Mouse (Mus musculus) adrenal gland, adult 8-10 months (tissue): Measurements from ENCODE around the gene Oard1. TPM values are rescaled to one million over a fixed set of nuclear protein-coding genes. Genes with fewer than 3 reads are reported as not detected.

Source experiments
- DNase-seq: peaks from one replicate; pipeline ENCODE4 v3.0.0; 2022
- total RNA-seq, 4 experiments: library from RNA; stranded (reverse); gene quantifications; 2 replicates each; pipeline ENCODE4 v1.2.4; 2022

The Oard1 gene
- total RNA-seq, result 10 to 100 TPM; 21.6 to 27.2 (median 25.7) TPM

DNA sequence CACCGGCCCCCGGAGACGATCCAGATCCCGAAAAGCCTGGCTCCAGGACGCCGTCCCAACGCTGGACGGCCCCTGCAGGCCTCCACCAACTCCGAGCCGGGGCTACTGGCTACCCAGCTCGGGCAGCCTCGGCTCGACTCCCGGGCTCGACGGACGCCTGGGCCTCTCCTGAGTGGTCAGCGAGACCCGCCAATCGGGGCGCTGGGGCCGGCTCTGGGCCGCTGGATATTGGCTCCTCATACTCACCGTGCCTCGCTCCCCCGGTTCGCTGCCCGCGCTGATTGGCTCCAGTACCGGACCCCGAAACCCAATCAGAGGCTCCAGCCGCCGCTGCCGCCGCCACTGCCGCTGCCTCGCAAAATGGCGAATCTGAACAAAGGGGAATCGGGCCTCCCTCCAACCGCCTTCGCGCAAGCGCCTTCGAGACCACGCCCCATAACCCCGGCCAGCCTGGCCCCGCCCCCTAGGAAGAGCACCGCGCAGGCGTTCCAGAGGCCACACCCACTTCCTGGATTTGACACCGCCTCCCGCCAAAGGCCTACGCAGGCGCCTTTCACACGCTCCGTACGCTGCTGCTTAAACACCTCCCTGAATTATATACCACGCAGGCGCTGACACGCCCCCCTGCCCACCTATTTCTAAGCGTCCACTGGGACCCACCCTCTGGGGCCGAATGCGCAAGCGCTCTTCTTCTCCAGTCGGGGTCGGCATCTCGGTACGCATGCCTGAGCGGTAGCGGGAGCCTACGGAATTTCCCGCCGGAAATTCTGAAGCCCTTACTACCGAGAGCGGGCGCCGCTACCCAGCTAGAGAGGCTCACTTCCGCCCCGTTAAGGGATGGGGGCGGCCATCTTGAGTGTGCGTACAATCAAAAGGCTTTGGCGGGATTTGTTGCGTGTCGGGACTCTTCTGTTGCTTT, at the start of gene Oard1, which contains the start of gene Nfya:
Gene Oard1, plus strand, starts transcription at position 635 of the 919 bp plus-strand sequence.
Gene Nfya, minus strand, starts transcription at position 527 of the 919 bp plus-strand sequence.
- peak; percentile 100 for DNase-seq

DNA sequence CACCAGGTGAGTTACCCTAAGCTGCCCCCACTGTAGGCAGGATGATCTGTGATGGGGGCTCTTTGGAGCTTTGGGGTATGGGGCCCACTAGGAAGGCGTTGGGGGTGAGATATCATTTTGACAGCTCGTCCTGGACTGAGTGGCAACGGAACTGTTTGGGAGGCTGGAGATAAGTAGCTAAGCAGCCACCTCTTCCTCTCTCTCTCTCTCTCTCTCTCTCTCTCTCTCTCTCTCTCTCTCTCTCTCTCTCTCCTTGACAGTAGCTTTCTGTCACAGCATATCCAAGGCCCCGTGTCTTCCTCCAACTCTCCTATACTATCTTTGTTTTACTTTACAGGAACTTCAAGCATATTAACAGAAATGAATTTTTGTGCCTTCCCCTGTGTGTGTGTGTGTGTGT, 49.4 kb upstream of the Oard1 start:
- no peak for DNase-seq

DNA sequence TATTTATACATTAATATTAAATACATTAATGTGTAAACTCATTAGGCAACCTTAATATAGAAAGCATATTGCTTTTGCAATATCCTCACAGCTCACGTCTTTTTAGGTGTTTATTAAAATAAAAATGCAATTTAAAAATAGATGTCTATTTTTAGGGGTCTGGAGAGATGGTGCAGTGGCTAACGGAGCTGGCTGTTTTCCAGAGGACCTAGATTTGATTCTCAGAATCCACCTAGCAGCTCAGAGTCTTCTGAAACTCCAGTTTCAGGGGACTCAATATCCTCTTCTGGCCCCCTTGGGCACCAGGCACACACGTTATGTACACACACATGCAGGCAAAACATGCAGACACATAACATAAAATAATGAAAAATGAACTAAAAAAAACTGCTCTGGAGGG, 47.5 kb upstream of the Oard1 start:
- DNase-seq, result no peak

DNA sequence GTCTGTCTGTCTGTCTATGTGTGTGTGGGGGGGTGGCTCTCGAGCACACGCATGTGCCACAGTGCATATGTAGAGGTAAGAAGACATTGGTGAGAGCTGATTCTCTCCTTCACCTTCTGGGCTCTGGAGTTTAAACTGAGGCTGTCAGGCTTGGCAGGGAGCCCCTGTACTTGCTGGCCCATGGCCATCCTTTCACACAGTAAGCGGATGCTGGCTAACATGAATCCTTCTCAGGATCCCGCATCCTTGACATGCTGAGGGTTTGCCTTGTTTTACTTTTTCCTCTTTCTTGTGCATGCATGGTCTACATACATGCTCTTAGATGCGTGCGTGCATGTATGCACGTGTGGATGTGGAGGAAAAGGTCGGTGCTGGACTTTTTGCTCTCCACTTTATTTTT, 46.8 kb upstream of the Oard1 start:
- DNase-seq, result no peak

DNA sequence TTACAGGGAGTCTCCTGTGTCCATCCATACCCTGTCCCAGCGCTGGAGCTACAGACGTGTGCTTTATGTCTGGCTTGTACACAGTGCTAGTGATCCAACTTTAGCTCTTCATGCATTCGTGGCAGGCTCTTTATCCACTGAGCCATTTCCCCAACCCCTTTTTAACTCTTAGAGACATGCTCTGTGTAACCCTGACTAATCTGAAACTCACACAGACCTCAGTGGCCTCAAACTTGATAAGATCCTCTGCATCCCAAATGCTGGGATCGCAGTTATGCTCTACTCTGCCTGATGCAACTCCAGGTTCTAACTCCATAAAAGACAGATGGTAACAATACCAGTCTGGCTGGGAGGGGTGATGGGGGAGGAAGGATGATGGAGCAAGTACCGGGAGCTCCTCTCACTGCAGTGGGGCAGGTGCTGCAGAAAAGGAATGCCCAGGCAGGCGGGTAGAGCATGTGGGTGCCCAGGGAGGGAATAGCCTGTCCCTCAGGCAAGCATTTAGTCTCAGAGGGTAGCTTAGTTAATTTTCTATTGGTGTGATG, 46.3 kb upstream of the Oard1 start:
- no peak for DNase-seq

DNA sequence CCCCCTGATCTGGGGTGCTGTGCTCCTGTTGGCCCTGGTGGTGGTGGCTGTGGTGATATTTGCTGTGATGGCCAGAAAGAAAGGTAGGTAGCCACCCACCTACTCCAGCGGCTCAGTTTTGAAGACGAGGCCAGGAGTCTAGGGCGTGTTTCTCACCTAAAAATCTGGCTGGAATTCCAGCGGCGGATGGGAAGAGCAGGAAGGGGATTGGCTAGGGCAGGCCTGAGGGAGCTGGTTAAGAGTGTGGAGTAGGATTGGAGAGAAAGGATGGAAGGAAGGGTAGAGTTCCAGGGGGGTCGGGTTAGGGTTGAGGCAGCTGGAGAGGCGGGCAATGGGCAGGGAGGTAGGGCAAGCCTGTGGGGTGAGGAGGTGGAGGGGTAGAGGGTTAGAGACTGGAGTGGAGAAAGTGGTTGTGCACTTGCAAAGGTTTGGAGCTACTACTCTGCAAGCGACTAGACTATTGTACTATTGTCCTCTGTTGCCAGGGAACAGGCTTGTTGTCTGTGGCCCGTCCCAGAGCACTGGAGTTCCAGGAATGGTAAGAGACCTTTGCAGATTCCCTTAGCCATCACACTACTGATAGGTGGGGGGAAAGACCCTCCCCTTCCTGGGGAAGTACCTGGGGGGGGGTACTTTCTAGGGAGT, 44.2 kb upstream of the Oard1 start:
- no peak for DNase-seq

DNA sequence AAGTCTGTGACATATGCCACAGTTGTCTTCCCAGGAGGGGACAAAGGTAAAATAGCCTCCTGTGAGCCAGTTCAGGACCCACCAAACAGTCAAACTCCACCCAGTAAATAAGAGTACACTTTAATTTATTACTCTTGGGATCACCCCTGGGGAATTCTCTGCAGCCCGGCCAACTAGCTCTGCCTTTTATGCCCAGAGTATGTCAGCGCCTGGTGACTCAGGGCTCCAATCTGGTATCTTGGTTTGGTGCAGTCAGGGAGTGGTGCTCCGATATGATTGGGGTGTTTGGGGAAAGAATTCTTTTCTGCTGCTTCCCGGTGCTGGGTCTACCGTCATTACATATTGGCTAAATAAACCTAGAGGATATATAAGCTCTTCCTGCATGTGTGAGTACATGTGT, 43.0 kb upstream of the Oard1 start:
- DNase-seq, result no peak

DNA sequence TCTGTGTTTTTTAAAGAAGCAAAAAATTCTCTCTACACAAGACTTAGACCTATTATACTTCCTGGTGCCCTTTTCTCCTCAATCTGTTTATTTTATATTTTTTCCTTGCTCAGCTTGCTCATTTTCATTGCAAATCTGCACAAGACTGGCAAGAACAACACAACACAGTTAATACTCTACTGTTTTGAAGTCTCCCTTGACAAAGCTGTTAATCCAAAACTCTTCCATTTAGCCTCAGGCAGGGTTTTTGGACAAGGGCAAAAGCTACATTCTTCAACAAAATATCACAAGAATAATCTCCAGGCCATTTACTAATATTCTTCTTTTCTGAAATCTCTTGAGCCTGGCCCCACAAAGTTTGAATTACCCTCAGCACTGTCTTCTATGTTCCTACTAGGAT, 38.2 kb upstream of the Oard1 start:
- no peak for DNase-seq

DNA sequence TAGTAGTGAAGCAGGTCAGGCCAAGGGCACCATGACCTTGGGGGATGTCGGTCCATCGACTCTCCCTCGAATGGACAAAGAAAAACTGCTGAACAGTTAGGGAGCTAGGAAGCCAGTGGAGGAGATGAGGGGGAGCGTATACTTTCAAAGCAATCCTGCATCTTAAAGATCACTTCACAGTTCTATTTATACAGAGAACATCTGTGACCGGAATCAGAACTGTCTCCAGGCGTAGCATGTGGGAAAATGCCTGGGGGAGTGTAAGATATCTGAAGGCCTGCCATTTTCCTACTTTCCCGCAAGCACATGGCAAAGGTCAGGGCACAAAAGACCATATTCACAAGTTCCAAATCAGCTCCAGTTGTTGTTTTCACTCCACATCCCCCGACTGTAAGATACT, 36.8 kb upstream of the Oard1 start:
- no peak for DNase-seq

DNA sequence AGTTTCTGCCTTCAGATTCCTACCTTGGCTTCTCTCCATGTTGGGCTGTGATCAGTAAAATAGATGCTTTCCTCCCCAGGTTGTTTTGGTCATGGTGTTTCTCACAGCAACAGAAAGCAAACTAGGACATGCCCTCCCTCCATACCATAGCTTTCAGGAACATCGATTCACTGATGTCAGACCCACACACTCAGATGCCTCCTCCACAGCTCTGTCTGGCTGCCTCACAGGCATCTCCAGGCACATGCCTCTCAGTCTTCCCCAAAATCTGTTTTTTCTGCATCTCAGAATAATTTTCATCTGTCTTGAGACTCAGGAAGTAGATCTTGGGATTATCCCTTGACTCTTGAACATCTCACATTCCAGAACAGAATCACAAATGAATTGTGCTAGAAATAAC, 33.7 kb upstream of the Oard1 start:
- no peak for DNase-seq

DNA sequence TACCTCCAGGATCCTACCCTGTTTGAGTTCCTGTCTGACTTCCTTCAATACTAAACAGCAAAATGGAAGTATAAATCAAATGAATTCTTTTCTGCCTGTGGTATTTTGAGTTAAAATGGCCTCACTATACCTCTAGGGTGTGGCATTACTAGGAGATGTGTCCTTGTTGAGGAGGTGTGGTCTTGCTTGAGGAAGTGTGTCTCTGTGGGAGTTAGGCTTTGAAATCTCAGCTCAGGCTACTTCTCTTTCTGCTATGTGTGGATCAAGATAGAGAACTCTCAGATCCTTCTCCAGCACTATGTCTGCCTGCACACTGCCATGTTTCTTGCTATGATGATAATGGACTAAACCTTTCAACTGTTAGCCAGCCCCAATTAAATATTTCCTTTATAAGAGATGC, 30.8 kb upstream of the Oard1 start:
- DNase-seq, result no peak

DNA sequence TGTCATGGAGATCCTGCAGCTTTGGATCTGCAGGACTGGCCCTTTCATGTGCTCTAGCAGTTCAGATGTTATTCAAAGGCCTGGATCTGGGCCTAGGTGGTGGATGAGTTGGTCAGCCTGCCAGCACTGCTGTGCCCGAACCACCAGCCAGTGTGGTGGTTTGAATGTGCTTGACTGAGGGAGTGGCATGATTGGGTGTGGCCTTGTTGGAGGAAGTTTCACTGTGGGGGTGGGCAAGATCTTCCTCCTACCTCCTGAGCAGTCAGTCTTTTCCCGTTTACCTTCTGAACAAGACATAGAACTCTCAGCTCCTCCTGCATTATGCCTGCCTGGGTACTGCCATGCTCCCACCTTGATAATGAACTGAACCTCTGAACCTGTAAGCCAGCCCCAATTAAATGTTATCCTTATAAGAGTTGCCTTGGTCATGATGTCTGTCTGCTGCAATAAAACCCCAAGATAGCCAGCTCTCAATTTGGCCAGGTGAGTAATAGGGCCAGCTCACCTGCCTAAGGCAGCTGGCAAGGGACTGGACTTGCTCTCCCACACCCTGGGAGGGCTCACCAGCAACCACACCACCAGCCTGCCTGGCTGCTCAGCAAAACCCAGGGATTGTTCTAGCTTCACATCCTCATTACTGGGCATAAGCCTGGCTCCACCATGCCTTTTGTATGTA, 23.9 kb upstream of the Oard1 start:
- DNase-seq, result no peak

DNA sequence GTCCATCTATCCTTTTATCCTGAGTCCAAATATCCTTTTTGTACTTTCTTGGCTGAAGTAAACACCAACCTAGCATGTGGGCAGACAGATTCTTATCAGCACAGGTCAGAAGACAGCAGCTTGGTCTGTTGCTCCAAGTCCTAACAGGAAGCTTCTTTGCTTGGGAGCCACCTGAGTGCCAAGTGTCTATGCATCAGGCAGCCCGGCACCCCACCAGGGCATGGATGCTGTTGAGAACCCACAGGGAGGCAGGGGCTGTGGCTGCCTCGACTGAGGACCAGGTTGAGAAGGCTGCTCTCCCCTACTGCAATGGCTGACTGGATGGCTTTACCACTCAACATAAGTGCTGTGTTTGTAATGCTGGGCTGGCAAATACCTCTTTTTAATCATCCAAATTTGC, 21.1 kb upstream of the Oard1 start:
- DNase-seq, result no peak

DNA sequence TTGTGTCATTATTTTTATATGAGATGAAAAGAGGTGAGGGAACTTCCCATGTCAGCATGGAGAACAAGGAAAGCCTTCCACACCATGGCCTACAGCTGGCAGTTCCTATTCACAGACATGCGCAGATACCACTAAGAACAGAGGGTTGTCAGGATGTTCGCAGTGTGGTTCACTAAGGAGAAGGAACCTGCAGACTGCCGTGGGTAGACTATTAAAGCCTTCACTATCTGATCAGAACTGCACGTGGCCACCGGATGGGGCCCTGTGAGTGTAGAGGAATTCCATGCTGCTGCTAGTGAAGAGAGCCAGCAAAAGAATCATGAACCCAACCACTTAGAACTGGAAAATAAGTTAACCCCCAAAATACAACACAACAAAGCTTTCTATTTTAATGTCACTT, 20.4 kb upstream of the Oard1 start:
- no peak for DNase-seq

DNA sequence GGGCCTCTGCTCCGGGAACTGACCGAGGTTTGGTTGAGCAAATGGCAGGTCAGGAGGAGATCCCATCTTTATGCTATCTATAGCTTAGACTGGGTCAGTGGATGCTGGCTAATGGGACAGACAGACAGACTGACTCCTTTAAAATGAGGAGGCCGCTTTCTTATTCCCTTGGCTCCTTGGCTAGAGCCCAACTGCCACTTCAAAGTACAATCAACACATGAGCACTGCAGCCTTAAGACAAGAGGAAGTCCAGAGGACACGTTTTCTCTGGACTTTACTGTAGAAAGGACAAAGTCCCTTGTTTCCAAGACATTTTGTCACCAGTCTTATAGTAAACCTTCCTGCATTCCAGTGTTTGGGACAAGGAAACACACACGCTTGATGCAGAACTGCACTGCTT, 18.4 kb upstream of the Oard1 start:
- no peak for DNase-seq

DNA sequence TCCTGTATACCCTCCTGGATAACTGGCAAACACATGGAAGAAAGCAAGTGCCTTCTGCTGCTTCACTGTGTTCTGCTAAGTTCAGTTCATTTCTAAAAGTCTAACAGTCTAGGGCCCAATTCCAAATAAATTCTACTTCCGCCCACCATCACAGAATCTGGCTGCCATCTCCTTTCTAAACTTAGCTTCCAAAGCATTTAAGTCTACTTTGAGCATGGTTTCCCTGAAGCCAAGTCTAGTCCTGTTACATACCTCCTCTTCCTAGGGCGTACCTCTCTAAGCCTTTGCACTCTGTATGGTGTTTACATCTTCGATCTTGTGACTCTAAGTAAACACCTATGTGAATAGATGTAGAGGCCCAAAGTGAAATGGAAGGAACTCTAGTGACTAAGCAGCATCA, 17.2 kb upstream of the Oard1 start:
- no peak for DNase-seq

DNA sequence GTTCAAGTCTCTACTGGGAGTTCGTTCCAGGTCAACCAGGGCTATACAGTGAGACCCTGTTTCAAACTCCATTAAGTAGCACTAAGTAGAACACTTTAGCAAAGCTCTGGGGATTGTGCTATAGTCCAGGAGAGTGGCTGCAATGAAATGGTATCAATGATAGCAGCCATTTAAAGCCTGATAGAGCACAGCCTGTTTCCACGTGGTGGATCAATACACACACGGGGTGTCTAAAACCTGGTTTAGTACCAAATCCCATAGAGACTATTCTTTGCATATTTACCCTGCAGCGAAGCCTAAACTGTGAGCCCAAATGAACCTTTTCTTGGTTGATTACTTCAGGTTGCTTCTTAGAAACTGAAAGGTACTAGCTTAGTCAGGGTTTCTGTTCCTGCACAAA, 8.1 kb upstream of the Oard1 start:
- DNase-seq, result no peak

DNA sequence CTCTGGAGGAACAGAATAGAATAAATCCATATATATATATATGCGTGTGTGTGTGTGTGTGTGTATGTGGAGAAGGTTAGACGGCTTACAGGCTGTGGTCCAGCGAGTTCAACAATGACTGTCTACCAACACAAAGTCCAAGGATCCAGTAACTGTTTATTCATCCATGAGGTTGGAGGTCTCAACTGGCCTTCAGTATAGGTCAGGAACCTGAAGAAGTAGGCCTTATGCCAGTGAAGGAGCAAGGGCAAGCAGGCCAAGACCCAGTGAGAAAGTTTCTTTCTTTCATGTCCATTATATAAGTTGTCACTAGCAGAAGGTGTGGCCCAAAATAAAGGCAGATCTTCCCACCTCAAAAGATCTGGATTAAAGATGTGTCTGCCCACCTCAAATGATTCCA, 7.1 kb upstream of the Oard1 start:
- no peak for DNase-seq

DNA sequence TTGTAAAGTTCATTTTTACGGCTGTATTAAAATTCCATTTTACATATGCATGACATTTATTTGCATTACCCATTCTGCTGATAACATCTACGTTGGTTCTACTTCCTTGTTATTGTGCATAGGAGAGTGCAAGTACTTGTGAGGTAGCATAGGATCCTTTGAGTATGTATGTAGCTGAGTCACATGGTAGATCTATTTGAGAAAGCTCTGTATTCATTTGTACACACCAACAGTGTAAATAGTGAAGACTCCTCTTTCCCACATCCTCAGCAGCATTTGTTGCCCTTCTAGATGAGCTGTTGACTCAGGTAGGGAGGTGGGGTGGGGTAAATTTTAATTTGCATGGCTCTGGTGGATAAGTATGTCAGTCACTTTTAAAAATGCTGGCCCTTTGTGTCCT, 6.0 kb upstream of the Oard1 start:
- no peak for DNase-seq

DNA sequence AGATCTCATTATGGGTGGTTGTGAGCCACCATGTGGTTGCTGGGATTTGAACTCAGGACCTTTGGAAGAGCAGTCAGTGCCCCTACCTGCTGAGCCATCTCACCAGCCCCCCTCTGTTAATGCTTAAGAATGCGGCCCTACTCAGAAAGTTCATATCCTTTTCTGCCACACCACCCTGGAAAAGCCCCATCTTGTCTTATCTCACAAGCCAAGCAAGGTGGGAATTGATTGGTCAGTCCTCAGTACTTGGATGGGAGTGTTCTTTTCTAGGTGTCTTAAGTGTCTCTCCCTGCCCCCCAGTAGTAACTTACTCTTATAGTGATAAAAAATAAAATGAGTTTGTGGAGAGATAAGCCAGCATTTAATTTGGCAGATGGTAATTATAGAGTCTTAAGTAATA, 5.1 kb upstream of the Oard1 start:
- DNase-seq, result no peak

DNA sequence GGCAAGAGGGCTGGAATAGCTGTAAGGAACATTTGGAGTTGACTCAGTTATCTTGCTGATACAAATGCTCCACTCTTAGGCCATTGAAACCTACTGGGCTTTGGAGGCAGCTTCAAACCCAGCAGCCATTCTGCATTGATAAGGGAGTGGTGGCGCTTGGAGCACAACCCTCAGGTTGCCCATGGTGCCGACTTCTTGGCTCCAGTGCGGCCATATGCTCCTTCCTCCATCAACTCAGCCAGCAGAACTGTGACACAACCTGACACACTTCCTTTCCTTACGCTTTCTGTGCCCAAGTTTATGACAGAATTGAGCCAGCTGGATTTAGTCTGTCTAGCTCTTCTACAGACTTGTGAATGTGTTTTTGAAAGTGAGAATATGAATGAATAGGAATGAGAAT, 2.7 kb upstream of the Oard1 start:
- no peak for DNase-seq

DNA sequence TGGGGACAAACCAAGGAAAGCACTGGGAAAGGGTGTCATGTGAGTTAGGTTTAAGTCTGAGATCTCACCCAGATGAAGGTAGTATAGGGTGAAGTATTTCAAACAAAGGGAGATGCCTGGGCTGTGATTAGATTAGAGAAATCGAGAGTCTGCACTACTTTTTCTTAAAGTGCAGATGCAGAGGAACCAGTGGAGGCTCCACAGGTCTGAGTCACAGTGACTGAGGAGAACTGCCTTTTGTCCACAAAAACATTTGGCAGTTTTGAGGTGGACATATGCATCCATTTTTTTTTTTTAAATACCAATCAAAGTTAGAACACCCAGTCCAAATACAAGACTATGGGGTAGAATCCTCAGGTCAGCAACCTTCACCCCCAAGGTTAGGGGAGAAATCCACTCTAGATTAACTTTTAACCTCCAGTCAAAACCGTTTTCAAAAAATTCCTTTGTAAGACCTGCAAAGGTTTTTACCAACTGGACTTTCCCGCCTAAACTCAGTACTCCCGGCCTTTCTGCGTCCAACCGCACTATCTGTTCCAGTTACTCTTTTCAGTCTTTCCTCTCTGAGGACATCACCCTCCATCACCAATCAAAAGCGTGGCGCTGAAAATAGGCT, 1.8 kb upstream of the Oard1 start:
- DNase-seq, result no peak
